Mouse (Mus musculus): Measurements from ENCODE around the gene Bicra.

Gene Bicra

DNA sequence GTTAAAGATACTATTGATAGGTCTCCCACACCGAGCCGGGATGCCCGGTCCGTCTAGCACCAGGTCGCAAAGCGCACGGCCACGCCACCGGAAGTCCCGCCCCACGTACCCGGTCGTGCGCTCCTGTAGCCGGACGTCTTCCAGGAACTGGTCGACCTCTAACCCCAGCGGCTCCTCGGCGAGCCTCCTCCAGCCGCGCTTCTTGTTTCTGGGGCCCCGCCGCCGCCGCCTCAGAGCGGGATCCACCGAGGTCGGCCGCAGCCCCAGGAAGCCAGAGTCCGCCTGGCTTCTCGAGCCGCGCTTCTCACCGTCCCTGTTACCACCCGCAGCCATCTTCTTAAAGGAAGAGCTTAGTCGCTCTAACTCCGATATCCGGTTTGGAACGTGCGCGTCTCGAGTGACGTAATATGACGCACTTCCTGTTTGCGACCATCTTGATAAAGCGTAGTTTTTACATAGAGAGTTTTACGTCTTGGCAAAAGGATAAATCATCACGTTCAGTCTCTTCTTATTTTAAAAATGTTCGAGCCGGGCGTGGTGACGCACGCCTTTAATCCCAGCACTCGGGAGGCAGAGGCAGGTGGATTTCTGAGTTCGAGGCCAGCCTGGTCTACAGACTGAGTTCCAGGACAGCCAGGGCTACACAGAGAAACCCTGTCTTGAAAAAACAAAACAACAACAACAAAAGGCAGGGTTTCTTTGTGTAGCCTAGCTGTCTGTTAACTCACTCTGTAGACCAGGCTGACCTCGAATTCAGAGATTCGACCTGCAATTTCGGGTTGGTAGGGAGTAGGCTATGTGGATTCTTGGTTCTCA, 101.8 kb downstream of the Bicra start, which contains the start of gene Nop53:
TSS of gene Nop53 (minus strand) at position 354 of the 816 bp plus-strand sequence.
- peak; percentile 99 for DNase-seq (ENCODE audit: low read depth, low spot score)

DNA sequence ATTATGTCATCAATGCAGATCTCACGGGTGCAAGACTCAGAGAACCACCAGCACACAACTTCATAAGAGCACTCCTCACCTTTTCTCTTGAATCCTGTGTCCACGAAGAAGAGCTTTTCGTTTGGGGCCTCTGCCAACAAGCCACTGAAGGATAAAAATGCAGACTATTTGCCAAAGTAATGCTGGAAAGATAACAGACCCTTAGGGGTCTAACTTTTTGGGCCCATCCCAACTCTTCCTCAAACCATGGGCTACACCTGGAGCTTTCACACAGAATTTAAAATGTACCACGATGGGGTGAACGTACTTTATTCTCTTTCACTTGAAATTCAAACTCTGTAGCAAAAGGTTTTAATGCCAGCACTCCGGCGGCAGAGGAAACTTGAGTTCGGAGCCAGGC, 102.5 kb downstream of the Bicra start:
- DNase-seq (ENCODE audit: low read depth, low spot score), result no peak

DNA sequence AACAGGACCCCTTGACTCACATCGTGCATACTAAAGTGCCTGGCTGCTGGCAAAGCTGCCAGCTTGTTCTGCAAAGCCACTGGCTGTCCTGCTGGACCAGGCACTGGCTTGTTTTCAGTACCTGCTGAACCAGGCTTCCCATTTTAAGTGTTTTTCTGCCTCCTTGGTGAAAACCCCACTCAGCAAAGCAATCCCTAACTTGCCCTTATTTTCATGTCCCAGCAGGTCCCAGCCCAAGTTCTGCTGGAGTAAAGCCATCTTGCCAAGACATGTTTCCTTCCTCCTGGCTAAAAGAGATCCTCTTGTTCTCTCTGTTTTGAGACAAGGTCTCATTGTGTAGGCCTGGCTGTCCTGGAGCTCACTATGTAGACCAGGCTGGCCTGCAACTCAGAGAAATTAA, 103.4 kb downstream of the Bicra start:
- DNase-seq (ENCODE audit: low read depth, low spot score), result no peak

DNA sequence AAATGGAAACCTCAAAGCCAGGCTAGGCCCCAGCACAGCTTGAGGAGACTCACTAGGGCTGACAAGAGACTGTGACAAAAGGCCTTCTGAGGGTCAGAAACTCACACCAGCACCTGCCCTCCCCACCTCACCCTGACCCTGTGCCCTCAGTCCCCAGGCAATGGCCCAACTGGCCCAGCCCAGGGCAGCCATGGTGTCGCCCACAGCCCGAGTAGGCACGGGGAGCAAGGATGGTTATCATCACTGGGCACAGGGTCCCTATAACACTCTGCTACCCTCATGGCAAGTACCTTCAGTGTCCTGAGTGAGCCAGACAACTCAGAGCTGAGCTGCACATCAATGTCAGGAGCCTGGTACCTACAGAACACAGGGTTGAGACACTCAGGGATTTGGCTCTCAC, 109.1 kb downstream of the Bicra start:
- no peak for DNase-seq (ENCODE audit: low read depth, low spot score)

DNA sequence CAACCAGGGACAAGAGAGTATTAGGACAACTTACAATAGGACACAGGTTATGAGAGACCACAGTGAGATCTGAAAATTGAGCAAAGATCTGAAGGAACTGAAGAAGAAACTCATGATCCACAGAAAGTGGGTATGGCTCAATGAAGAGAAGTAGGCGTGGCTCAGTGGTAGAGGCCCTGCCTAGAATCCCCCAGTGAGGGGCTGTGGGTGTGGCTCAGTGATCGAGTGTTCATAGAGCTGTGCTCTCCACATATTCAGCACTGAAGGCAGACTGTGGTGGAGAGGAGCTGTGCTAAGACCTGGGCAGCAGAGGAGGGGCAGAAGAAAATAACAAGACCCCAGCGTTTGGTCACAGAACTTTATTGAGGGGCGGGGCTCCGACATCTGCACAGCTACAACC, 110.2 kb downstream of the Bicra start:
- no peak for DNase-seq (ENCODE audit: low read depth, low spot score)

DNA sequence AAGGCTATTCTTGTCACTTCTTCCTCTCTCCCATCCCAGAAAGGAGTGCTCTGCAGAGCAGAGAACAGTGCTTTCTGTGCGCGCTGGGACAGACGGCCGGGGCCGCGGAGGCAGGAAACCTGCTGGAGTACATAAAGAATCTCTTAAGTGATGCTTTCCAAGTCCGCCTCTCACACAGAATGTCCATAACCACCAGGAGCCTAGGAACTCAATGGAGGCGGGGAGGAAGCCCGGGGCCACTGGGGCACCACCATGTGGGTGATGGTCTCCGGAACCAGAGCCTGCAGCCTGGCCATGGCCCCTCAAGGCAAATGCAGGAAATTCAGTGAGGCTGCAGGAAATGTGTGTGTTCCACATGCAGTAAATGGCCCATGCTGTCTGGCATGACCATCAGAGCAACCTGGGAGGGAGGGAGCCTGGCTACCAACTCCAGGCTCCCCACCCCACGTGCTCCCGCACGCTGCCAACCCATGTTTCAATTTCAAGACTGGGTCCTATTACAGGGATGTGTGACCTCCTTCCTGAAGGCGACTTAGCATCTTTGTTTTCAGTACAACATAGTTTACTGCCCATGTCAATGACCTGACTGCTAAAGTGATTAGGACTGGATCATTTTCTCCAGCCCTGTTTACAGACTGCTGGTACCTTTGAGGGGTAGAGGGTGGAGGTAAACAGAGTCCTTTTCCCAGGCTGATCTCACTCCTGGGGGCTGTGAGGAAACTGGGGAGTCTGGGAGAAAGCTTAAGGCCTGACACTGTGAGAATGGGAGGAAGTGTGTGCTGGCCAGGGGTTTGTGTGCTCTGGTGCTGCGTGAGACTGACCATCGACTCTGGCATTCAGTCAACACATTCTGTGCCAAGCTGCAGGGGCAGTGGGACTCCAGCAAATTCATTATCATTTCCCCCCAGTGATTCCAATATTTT, 114.0 kb downstream of the Bicra start:
- peak; percentile 71 for DNase-seq (ENCODE audit: low read depth, low spot score)

DNA sequence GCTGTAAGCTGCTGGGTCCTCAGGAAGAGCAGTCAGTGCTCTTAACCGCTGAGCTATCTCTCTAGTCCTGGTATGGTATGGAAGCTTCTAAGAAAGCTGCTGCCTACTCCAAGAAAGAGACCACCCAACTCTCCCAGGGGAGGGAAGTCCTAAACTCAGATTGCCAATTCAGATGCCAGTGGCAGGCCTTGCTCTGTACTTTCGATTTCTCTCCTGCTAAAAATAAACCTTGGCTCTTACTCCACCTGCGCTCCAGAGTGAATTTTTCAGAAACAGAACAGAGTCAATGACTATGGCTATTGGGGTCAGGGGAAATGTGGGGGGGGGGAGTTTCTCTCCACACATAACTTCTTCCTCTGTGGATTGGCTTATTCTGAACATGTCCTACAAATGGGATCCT, 116.1 kb downstream of the Bicra start:
- no peak for DNase-seq (ENCODE audit: low read depth, low spot score)

DNA sequence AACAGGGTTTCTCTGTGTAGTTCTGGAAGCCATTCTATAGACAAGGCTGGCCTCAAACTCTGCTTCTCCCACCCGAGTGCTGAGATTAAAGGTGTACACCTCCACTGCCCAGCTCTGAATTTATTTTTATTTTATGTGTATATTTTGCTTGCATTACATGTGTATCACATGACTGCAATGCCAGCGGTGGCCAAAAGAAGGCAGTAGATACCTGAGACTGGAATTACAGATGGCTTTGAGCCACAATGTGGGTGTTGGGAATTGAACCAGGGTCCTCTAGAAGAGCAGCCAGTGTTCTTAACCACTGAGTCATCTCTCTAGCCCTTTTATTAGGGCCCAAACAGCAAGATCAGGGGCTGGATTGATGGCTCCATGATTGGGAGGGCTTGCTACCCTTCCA, 117.2 kb downstream of the Bicra start:
- no peak for DNase-seq (ENCODE audit: low read depth, low spot score)

DNA sequence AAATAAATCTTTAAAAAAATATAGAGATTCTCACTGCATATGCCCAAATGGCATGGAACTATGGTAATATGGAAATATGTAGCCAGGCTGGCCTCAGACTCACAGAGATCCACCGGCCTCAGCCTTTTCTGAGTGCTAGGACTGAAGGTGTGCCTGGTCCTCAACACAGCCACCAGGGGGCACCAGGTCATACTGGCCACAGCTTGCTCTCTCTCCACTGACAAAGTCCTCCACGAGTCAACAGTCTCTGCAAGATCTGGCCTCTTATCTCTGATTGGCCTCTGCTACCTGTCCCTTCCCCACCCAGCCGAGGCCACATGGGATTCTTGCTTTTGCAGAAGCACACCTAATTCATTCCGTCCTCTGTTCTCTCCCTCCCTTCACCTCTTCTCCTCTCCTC, 117.8 kb downstream of the Bicra start:
- no peak for DNase-seq (ENCODE audit: low read depth, low spot score)

DNA sequence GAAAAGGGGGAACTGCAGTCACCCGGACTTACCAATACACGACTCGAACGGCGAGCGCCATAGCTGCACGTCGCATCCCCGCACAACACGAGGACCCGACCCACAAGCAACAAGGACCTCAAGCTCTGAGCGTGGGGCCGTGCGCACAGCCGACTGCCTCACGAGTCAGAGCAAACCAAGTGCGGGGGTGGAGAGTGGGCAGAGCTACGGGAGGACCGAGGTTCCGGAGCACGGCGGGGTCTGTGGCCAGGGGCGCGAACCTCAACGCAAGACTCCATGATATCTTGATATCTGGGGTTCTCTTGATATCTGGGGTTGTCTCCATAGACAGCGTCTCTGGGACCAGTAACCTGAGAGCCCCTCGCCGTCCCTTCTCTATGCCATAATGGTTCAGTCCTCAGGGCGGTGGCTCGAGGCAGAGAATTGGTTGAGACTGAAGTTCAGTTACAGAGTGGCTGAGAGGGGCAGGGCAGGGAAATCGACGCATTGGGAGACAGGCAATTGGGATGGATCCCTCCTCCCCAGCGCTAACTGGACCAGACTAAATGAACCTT, 125.4 kb downstream of the Bicra start, which contains the start of gene Selenow:
TSS of gene Selenow (minus strand) at position 183 of the 554 bp plus-strand sequence.
- peak; percentile 93 for DNase-seq (ENCODE audit: low read depth, low spot score)

DNA sequence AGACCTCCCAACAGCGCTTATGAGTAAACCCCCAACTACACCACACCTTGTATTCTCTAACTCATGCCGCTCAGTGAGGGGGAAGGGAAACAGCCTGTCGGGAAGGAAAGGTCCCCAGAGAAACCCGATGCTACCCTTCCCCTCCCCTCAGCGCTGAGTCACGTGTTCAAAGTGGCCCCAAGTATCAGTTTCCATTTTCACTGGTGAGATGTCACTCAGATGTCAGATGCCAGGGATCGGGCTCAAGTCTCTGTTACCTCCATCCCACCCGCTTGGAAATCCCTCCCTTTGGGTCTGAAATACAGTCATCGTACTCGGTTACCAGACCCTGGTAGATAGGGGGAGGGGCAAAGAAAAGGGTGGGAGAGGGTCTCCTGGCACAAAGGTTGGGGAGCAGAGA, 125.9 kb downstream of the Bicra start:
- DNase-seq (ENCODE audit: low read depth, low spot score), result no peak

Measured in telencephalon, adult 2 months (tissue).